Mouse (Mus musculus): ENCODE data around the gene Zfp719.

The Zfp719 gene

DNA sequence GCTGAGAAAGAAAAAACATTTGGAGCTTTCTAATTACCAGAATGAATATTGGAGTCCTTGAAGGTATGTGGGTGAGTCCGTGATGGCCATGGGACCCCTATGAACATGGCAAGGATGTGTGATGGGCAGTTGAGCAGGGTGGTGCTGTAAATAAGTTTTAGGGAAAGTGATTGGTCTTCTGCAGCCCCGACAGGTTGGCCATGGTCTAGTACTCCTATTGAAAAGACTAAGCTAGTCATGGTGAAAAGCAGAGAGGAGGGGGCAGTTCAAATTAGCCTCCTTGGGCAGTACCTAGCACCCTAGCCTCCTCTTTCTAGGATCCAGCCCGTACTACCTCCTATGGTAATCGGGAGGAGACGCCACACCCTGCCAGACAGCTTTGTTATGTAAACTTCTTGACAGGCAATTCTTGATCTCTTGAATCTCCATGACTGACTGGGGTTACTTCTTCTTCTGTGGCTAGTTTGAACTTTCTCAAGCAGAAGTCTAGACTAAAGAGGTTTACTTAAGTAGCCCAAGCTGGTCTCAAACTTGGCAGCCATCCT is 28.4 kb downstream of the Zfp719 start:
- DNase-seq (ENCODE audit: low spot score) = no peak

DNA sequence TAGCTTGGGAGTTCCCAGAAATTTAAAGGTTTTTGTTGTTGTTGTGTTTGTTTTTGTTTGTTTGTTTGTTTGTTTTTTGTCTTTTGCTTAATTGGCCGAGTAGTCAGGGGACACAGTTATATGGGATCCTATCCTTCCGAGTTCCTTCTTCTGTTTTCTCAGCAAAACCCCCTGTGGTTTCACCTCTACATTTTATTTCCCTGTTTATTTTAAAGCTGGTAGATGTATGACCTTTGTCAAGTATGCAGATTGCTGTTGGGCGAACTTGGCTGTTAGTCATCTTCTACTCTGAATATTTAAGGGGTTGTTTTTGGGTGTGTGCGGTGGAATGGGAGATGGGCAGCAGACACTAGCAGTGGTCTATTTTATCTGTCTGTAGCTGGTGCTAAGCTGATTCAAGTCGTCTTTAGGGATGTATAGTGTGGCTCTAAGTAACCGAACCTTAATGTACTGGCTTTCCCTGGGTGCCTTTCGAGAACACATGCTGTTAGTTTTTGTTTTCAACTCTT is 29.0 kb downstream of the Zfp719 start:
- no peak for DNase-seq (ENCODE audit: low spot score)

DNA sequence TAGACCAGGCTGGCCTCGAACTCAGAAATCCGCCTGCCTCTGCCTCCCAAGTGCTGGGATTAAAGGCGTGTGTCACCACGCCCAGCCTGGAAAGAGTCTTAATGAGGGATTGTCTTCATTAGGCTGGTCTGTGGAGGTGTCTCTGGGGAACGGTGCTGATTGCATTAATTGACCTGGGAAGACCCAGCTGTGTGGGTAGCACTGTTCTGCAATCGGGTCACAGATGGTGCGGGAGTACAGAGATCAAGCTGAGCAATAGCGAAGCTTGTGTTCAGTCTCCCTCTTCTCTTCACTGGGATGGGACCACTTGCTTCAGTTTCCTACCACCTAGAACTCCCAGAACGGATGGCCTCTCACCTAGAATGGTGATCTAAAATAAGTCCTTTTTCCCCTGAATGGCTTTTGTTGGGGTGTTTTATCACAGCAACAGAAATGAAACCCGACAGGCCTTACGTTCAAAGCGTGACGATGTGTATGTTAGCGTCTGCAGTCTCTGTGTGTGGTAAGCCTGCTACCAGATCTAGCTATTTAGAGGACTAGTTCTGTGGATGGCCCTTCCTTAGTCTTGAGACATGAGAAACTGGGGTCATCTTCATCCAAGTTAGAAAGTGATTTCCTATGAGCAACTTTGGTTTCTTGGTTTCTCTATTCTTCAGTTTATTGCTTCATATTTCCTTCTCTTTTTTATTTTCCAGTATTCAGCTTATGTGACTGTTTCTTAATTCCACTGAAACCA is 34.6 kb downstream of the Zfp719 start:
- DNase-seq (ENCODE audit: low spot score) = no peak

DNA sequence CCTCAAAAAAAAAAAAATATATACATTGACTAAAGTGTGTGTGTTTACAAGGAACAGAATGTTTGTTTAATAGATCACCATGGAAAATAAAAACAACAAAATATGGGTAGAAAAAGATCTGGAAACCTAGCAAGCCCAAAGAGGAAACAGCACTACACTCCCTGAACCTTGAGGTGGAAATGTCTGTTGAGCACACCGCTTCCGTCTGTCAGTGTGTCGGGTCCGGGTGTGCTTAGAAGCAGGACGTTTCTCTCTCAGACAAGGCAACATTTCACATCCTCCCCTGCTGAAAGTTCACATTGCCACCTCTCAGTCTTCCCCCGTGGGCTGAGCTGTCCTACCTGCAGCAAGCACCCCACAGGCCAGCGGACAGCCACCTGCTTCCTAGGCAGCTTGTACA is 43.5 kb downstream of the Zfp719 start:
- no peak for DNase-seq (ENCODE audit: low spot score)

DNA sequence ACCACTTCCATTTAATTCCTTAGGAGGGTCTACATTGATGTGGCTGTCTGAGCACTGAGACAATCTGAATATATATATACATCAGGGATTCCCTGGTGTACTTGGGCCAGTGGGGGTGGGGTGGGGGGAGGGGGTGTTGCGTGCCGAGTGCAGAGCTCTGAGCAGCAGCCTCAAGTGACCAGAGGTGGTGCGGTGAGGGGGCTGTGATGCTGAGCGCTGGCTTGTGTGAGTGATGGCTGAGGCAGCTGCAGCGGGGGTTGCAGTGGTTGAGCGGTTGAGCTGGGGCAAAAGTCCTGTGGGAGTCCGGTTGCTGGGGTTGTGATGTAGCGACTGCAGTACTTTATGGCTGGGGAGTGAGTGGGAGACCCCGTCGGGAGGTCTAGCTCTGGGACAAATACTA is 44.4 kb downstream of the Zfp719 start:
- no peak for DNase-seq (ENCODE audit: low spot score)

DNA sequence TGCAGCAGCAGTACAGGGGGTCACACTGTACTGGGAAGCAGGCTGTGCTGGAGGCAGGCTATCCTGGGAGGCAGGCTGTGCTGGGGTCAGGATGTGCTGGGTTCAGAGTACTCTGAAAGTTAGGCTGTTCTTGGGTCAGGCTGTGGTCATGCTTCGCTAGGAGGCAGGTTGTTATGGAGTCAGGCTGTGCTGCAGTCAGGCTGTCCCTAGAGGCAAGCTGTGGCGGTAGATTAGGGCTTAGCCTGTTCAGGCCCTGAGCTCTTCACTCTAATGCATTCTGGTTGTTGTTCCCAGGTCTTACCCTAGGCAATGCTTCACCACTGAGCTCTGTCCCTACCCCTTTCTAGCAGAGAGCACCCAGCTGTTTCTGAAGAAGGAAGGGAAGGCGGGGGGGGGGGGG is 45.7 kb downstream of the Zfp719 start:
- no peak for DNase-seq (ENCODE audit: low spot score)

DNA sequence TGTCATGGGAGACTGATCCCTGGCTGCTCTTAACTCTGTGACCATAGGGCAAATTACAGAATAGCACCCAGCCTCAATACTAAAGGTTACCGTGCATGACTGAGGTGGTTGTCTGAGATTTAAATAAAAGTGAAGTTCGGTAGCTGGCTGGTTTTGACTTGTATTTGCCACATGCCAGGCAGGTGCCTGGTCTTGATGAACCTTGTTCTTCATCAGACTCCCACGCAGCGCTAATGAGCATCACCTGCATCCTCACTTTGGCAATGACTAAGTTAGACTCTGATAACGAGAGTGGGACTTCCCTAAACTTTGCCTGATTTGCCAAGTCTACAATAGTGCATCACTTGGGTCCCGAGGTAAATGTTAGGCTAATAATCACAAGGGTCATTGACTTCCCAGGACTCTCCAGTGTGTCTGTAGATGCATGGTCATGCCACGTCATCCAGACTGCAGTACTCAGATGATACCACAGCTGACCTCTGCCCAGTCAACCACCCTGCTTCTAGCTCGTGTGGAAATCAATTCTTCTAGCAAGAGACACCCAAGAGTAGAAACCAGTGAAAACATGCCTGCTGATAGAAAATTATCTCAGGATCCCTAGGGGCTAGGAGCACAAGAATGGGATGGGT is 46.5 kb downstream of the Zfp719 start:
- DNase-seq (ENCODE audit: low spot score) = no peak

DNA sequence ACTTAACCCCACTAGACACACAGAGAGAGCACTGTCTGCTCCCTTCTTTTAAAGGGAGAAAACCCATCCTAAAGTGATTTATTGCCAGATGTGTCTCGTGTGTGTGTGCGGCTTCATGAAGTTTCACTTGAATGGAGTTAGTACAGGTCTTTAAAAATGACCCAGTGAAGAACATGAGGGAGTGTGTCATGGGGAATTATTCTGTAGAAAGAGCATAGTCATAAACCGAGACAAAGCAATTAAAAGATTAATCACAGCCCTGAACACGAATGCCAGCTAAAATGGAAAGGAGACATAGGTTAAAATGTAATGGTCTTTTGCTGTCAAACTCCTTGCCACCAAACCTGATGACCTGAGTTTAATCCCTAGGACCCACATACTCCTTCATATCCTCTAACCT is 54.5 kb downstream of the Zfp719 start:
- no peak for DNase-seq (ENCODE audit: low spot score)

DNA sequence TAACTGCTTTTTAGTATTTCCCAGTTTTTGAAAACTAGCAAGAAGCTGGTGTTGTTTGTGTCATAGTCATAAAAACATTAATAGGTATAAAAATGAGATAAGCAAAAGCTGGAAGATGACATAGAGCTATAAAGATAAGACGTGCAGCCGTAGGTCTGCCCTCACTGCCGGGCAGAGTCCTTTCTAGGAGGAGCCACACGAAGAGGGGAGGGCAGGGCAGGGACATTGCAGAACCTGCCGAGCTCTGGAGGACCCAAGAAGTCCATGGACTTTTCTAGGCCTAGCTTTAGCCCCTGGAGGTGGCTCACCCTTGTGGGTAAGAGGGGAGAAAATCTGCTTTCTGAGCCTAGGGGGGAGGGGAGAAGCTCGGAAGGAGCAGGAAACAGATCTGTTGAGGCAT is 55.1 kb downstream of the Zfp719 start, which contains the start of gene Ceacam18:
Gene Ceacam18, plus strand, starts transcription at position 208 of the 400 bp plus-strand sequence.
- no peak for DNase-seq (ENCODE audit: low spot score)

DNA sequence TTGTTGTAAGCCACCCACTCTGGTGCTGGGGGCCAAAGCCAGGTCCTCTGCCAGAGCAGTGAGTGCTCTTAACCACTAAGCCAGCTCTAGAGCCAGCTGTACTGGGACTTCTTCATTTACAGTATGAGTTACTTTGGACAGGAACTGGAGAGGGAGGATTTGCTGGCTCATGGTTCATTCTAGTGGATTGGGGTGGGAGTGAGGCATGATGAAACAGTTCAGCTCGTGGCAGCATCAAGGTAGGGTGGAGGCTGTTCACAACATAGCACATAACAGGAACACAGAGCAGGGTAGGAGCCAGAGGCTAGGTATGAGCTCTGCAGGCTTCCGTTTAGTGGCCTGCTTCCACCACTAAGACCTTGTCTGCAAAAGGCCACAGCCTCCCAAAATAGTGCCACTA is 56.8 kb downstream of the Zfp719 start:
- DNase-seq (ENCODE audit: low spot score) = no peak

DNA sequence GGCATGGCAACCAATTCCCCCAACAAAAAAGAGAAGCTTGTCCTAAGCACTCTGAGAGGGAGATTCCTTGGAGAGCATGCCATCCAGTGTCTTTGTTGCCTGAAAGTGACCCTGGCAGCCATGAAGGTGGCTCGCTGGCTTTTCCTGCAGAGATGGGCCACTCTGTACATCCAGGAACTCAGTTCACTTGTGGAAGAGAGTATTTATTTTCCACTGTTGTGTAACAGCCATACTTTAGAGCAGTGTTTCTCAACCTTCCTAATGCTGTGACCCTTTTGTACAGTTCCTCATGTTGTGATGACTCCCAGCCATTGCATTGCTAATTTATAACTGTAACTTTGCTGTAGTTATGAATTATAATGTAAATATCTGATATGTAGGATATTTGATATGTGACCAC is 57.7 kb downstream of the Zfp719 start:
- DNase-seq (ENCODE audit: low spot score) = no peak

DNA sequence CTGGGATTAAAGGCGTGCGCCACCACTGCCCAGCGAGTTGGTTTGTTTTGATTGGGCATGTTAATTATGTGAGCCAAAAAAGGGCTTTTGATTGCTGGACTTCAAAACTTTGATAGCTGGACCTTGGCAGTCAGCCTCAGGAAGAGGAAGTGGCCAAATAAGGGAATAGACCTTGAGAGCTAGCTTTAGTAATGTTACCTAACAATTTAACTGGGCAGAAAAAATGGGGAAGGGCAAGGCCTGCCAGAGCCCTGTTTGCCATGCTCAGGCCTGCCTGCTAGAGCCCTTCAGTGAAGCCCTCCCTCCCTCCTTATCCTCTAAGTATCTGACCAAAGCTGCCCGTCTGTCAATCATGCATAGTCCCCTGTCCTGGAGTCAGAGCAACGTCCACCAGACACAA is 63.2 kb downstream of the Zfp719 start:
- DNase-seq (ENCODE audit: low spot score) = no peak
